Mouse (Mus musculus) bone marrow macrophage, adult 2 months (primary cell): ENCODE data around the gene Nptx1.

ENCODE experiments used
- CTCF ChIP-seq: IDR thresholded peaks from 2 replicates; pipeline ENCODE4 v1.5.1; 2012; ENCODE audit warnings: low read depth, mild to moderate bottlenecking, low read length, moderate library complexity
- POLR2A ChIP-seq: IDR thresholded peaks from 2 replicates; pipeline ENCODE4 v1.6.1; 2012; ENCODE audit warnings: mild to moderate bottlenecking, low read depth, low read length, borderline replicate concordance

DNA sequence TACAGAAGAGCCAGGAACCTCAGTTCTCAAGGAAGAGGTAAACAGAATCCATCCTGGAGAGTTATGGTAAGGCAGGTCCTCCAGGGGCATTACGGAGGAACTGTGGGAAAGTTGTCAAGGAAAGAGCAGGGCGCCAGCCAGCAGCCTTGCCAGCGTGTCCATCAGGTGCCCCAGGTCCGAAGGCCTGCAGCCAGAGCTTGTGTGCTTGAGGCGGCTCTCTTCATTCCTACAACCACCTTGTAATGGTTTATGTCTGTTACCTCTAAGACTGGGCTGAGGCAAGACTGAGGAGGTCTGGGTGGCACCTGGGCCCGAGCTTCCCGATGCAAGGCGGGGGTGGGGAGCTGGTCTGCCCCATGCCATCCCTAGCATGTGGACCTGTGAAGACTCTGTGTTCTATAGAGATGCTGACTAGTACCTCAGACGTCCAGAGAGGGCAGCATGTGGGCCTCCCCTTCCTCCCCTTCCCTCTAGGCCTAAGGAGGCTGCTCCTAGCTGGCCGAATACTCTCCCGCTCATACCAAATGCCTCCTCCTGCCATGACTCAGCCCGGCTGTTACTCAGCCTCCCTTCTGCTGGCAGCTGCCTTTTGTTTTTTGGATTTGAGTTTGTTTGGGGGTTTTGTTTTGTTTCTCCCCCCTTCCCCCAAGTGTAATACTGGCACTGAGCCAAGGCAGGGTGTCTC lies 30.7 kb downstream of the Nptx1 start:
- TF ChIP-seq POLR2A (no peak), CTCF (no peak)
